Mouse (Mus musculus) heart, adult 2 months (tissue): ENCODE data around the gene Tcp11l2.

ENCODE experiments used
- CTCF ChIP-seq: fragments of 200-600 bp; IDR thresholded peaks from 2 replicates; pipeline ENCODE4 v1.8.1; 2022; ENCODE audit warnings: antibody characterized with exemption, mild to moderate bottlenecking, moderate library complexity
- EP300 ChIP-seq: fragments of 200-500 bp; IDR thresholded peaks from 2 replicates; pipeline ENCODE4 v1.6.1; 2011; ENCODE audit warnings: low read depth, low read length, control low read depth; ENCODE audit not compliant: insufficient read depth
- POLR2A ChIP-seq: fragments of 200-500 bp; IDR thresholded peaks from 2 replicates; pipeline ENCODE4 v1.6.1; 2011; ENCODE audit warnings: mild to moderate bottlenecking, low read depth, low read length, control low read depth; ENCODE audit not compliant: insufficient read depth

- TF ChIP-seq CTCF (peak; percentile 34), EP300 (no peak), POLR2A (no peak)
Measured at GRCm38 (mm10) chr10:84532911-84533882, 43.2 kb upstream of the Tcp11l2 start.
